Mouse (Mus musculus) megakaryocyte, embryonic 14.5 days (primary cell): Measurements from ENCODE around the gene Raver1. TPM values are rescaled to one million over a fixed set of nuclear protein-coding genes. Genes with fewer than 3 reads are reported as not detected.

Source experiments
- H3K27me3 ChIP-seq: replicated peaks from 2 replicates; pipeline ENCODE3; 2012; ENCODE audit warnings: inconsistent platforms
- H3K36me3 ChIP-seq: replicated peaks from 2 replicates; pipeline ENCODE3; 2012; ENCODE audit warnings: low read length, inconsistent platforms, mixed read lengths
- H3K4me1 ChIP-seq: 2 replicates; pipeline ENCODE4 v1.6.1; 2012; ENCODE audit warnings: inconsistent platforms
- H3K4me3 ChIP-seq: replicated peaks from 2 replicates; pipeline ENCODE3; 2012; ENCODE audit warnings: moderate library complexity, mild to moderate bottlenecking, inconsistent platforms
- H3K9me3 ChIP-seq: 2 replicates; pipeline ENCODE4 v1.6.1; 2012; ENCODE audit warnings: inconsistent platforms
- FLI1 ChIP-seq: IDR thresholded peaks from 2 replicates; pipeline ENCODE4 v1.6.1; 2012; ENCODE audit warnings: low read length, inconsistent platforms, mixed read lengths
- GATA1 ChIP-seq: IDR thresholded peaks from 3 replicates; pipeline ENCODE4 v1.6.1; 2012; ENCODE audit warnings: mixed read lengths, low read length, inconsistent platforms, borderline replicate concordance
- polyA plus RNA-seq: library from polyadenylated mRNA; stranded (reverse); fragments of >175 nt; gene quantifications from 2 replicates; pipeline ENCODE4 v1.2.3, GENCODE M21; 2012; ENCODE audit warnings: low replicate concordance; ENCODE audit not compliant: insufficient read depth

Raver1 gene
- polyA plus RNA-seq, 1 experiment: 51.7 TPM

DNA sequence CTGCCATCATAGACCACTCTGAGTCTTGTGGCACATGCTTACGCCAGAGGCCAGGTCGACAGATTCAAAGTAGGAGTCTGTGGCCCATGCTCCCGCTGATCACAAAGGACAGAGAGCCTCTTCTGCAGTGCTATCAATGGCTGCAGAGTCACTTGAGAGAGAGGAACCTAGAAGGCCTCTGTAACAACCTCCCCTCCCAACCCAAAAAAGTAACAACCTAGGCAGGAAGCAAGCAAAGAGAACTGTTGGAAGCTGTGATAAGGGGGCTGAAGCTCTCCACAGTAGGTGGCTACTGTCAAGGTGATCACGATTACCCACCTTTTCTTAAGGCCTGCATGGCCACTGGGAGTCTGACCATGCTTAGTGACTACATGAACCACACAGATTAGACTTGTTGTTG lies 48.2 kb downstream of the Raver1 start:
- peaks cover 11% of the 10 kb centered on the region for H3K9me3 ChIP-seq
- H3K4me3 ChIP-seq: no peak overlapping the region
- peaks cover 39% of the 10 kb centered on the region for H3K27me3 ChIP-seq
- peaks cover 24% of the 10 kb centered on the region for H3K4me1 ChIP-seq
- no peaks in the 10 kb centered on the region for H3K36me3 ChIP-seq
- TF ChIP-seq FLI1 (no peak), GATA1 (no peak)

GRCm38 (mm10) chr9:21041308-21041707 lies 50.5 kb downstream of the Raver1 start:
- H3K4me1 ChIP-seq: peaks cover 43% of the 10 kb centered on the region
- H3K4me3 ChIP-seq: no peak overlapping the region
- peaks cover 51% of the 10 kb centered on the region for H3K27me3 ChIP-seq
- TF ChIP-seq FLI1 (no peak), GATA1 (no peak)
- no peaks in the 10 kb centered on the region for H3K36me3 ChIP-seq
- H3K9me3 ChIP-seq: peaks cover 23% of the 10 kb centered on the region

DNA sequence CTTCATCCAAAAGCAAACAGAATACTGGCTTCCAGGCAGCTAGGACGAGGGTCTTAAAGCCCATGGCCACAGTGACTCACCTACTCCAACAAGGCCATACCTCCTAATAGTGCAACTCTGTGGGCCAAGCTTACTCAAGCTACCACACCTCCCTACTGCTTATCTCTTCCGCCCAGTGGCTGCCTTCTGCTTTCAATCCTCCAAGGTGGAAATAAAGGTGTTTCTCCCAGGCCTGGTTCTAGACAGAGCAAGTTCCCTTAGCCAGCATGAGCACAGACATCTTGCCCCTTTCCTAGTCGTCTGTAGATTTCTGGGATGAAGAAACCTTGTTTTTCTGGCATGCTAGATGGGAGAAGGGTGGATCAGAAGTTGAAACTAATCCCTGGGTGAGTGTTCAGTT lies 52.0 kb downstream of the Raver1 start:
- peaks cover 57% of the 10 kb centered on the region for H3K27me3 ChIP-seq
- H3K9me3 ChIP-seq: peaks cover 23% of the 10 kb centered on the region
- H3K4me3 ChIP-seq: no peak overlapping the region
- peaks cover 59% of the 10 kb centered on the region for H3K4me1 ChIP-seq
- no peaks in the 10 kb centered on the region for H3K36me3 ChIP-seq
- no peak for TF ChIP-seq FLI1
- no peak for TF ChIP-seq GATA1

DNA sequence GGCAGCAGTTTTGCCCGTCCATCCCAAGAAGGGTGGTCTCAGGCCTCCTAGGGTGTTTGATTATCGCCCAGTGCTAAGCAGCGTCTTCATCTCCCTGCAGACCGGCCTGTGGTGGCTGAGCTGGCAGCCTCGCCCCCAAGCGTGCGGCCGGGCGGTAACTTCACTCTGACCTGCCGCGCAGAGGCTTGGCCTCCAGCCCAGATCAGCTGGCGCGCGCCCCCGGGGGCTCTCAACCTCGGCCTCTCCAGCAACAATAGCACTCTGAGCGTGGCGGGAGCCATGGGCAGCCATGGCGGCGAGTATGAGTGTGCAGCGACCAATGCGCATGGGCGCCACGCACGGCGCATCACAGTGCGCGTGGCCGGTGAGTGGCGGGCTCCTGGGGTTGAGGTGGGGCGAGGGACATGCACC lies 54.3 kb downstream of the Raver1 start:
- peak overlapping the region; percentile 85 for H3K4me3 ChIP-seq
- TF ChIP-seq FLI1: no peak
- no peak for TF ChIP-seq GATA1
- H3K4me1 ChIP-seq: peaks cover 74% of the 10 kb centered on the region
- peaks cover 78% of the 10 kb centered on the region for H3K27me3 ChIP-seq
- peaks cover 23% of the 10 kb centered on the region for H3K9me3 ChIP-seq
- no peaks in the 10 kb centered on the region for H3K36me3 ChIP-seq

DNA sequence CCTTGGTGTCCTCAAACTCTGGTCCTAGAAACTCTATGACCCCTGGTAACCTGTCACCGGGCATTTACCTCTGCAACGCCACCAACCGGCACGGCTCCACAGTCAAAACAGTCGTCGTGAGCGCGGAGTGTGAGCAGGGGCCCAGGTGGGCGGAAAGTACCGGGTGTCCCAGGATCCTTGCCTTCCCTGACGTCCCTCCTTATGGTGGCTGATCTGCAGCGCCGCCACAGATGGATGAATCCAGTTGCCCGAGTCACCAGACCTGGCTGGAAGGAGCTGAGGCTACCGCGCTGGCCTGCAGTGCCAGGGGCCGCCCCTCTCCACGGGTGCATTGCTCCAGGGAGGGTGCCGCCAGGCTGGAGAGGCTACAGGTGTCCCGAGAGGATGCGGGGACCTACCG lies 55.1 kb downstream of the Raver1 start:
- no peaks in the 10 kb centered on the region for H3K36me3 ChIP-seq
- peaks cover 23% of the 10 kb centered on the region for H3K9me3 ChIP-seq
- H3K27me3 ChIP-seq: peaks cover 85% of the 10 kb centered on the region
- peaks cover 80% of the 10 kb centered on the region for H3K4me1 ChIP-seq
- TF ChIP-seq GATA1: no peak
- no peak for TF ChIP-seq FLI1
- peak overlapping the region; percentile 85 for H3K4me3 ChIP-seq

GRCm38 (mm10) chr9:21036161-21036560 lies 55.6 kb downstream of the Raver1 start:
- no peaks in the 10 kb centered on the region for H3K36me3 ChIP-seq
- H3K27me3 ChIP-seq: peaks cover 85% of the 10 kb centered on the region
- peaks cover 23% of the 10 kb centered on the region for H3K9me3 ChIP-seq
- no peak for TF ChIP-seq GATA1
- TF ChIP-seq FLI1: no peak
- H3K4me1 ChIP-seq: peaks cover 80% of the 10 kb centered on the region
- peak overlapping the region; percentile 85 for H3K4me3 ChIP-seq

GRCm38 (mm10) chr9:21035586-21035985 lies 56.2 kb downstream of the Raver1 start:
- Histone ChIP-seq H3K27me3 (peaks cover 85% of the 10 kb centered on the region), H3K4me1 (peaks cover 80% of the 10 kb centered on the region), H3K36me3 (no peaks in the 10 kb centered on the region), H3K9me3 (peaks cover 23% of the 10 kb centered on the region), H3K4me3 (peak overlapping the region; percentile 85)
- TF ChIP-seq FLI1 (no peak), GATA1 (no peak)

DNA sequence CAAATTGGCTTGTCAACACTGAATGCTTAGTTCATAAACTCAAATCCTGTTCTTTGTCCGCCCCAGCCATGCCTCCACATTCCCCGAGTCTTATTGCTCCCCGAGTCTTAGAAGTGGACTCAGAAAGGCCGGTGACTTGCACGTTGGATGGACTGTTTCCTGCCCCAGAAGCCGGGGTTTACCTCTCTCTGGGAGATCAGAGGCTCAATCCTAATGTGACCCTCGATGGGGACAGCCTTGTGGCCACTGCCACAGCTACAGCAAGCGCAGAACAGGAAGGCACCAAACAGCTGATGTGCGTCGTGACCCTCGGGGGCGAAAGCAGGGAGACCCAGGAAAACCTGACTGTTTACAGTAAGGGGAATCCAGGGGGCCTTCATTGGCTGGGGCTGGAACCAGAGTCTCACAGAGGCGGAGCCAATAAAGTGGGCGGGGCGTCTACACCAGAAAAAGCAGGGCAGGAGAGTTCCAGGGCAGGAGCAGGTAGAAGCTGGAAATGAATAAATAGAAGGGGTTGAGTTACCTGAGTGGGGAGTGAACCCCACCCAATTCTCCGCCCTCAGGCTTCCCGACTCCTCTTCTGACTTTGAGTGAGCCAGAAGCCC lies 57.2 kb downstream of the Raver1 start:
- Histone ChIP-seq H3K4me1 (peaks cover 85% of the 10 kb centered on the region), H3K36me3 (no peaks in the 10 kb centered on the region), H3K9me3 (peaks cover 21% of the 10 kb centered on the region), H3K27me3 (peaks cover 77% of the 10 kb centered on the region), H3K4me3 (peak overlapping the region; percentile 85)
- TF ChIP-seq GATA1 (no peak), FLI1 (no peak)

DNA sequence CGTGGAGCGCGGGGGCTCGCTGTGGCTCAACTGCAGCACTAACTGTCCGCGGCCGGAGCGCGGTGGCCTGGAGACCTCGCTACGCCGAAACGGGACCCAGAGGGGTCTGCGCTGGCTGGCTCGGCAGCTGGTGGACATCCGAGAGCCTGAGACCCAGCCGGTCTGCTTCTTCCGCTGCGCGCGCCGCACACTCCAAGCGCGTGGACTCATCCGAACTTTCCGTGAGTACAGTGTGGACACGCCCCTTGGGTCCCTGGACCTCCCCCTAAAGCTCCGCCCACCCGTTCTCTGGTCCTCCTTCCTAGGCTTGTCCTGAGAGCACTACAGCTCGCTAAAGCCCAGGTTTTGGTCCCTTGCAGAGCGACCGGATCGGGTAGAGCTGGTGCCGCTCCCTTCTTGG lies 58.7 kb downstream of the Raver1 start:
- H3K4me3 ChIP-seq: peak overlapping the region; percentile 94
- TF ChIP-seq GATA1: no peak
- TF ChIP-seq FLI1: no peak
- peaks cover 66% of the 10 kb centered on the region for H3K27me3 ChIP-seq
- peaks cover 10% of the 10 kb centered on the region; the same call in 1 of the 2 replicates for H3K9me3 ChIP-seq
- peaks cover 1% of the 10 kb centered on the region for H3K36me3 ChIP-seq
- peaks cover 96% of the 10 kb centered on the region for H3K4me1 ChIP-seq

GRCm38 (mm10) chr9:21032491-21032890 lies 59.3 kb downstream of the Raver1 start:
- H3K27me3 ChIP-seq: peaks cover 62% of the 10 kb centered on the region
- H3K4me3 ChIP-seq: peak overlapping the region; percentile 94

More at GRCm38 (mm10) chr9:21032491-21032890, 59.3 kb downstream of the Raver1 start:
- peaks cover 6% of the 10 kb centered on the region; the same call in 1 of the 2 replicates for H3K9me3 ChIP-seq
- peaks cover 6% of the 10 kb centered on the region for H3K36me3 ChIP-seq
- TF ChIP-seq FLI1 (no peak), GATA1 (no peak)
- H3K4me1 ChIP-seq: peaks cover 98% of the 10 kb centered on the region
